Mouse (Mus musculus): ENCODE results near the gene Notch1.

GRCm38 (mm10) chr2:26444368-26444767 lies 72.1 kb downstream of the Notch1 start:
- TF ChIP-seq CTCF (IDR thresholded peaks at IDR 0.05; ENCODE audit: low read depth) (no peak), EP300 (IDR thresholded peaks at IDR 0.05; ENCODE audit: low read depth) (no peak)
